Mouse (Mus musculus) MEL (cell line): ENCODE measurements at regions not wholly inside any gene's neighbourhood (a gene's known extent, or its start where the extent isn't known, plus 50 kb on each side); places are given as distances from the start of the nearest gene placed in this dataset.

Experiments
- DNase-seq: peaks from one replicate; pipeline ENCODE4 v3.0.0; 2011; ENCODE audit warnings: low read depth, low spot score
- H3K27ac ChIP-seq: 2 replicates; pipeline ENCODE4 v1.5.1; 2012; ENCODE audit warnings: low read depth, mild to moderate bottlenecking, control low read depth, low read length, moderate library complexity; ENCODE audit not compliant: control insufficient read depth
- H3K27me3 ChIP-seq, 2 experiments: fragments of 150-350 bp in 1 of 2; sonication (generic) in 1 of 2; 2 replicates each; pipeline ENCODE4 v1.6.1; 2012; ENCODE audit warnings: low read length in 2 of 2, mild to moderate bottlenecking in 2 of 2, improper control_type of control experiment in 1 of 2, moderate library complexity in 1 of 2; ENCODE audit not compliant: insufficient read depth in 2 of 2, control insufficient read depth in 1 of 2
- H3K36me3 ChIP-seq, 2 experiments: 2 replicates each; pipeline ENCODE4 v1.6.1; 2012 to 2014; ENCODE audit warnings: low read length in 2 of 2, improper control_type of control experiment in 1 of 2, inconsistent platforms in 1 of 2, mild to moderate bottlenecking in 1 of 2; ENCODE audit not compliant: insufficient read depth in 2 of 2, control insufficient read depth in 1 of 2
- H3K4me1 ChIP-seq, 2 experiments: fragments of 150-350 bp in 1 of 2; sonication (generic) in 1 of 2; 2 replicates each; pipeline ENCODE4 v1.6.1; 2012; ENCODE audit warnings: low read length in 2 of 2, improper control_type of control experiment in 1 of 2, mild to moderate bottlenecking in 1 of 2; ENCODE audit not compliant: insufficient read depth in 2 of 2, control insufficient read depth in 1 of 2
- H3K4me3 ChIP-seq, 2 experiments: fragments of 150-350 bp in 1 of 2; sonication (generic) in 1 of 2; 2 replicates each; pipeline ENCODE4 v1.5.1; 2012; ENCODE audit warnings: low read depth in 2 of 2, low read length in 2 of 2, mild to moderate bottlenecking in 2 of 2, moderate library complexity in 2 of 2, control low read depth in 1 of 2, improper control_type of control experiment in 1 of 2; ENCODE audit not compliant: control insufficient read depth in 1 of 2, insufficient read depth in 1 of 2
- H3K79me2 ChIP-seq: 2 replicates; pipeline ENCODE4 v1.6.1; 2012; ENCODE audit warnings: mild to moderate bottlenecking, low read length, moderate library complexity; ENCODE audit not compliant: control insufficient read depth, poor library complexity, insufficient read depth
- H3K9ac ChIP-seq: 2 replicates; pipeline ENCODE4 v1.6.1; 2012; ENCODE audit warnings: low read depth, mild to moderate bottlenecking, control low read depth, low read length, moderate library complexity; ENCODE audit not compliant: control insufficient read depth, poor library complexity, severe bottlenecking
- H3K9me3 ChIP-seq: fragments of 150-350 bp; sonication (generic); replicated peaks from 2 replicates; pipeline ENCODE4 v1.6.1; 2012; ENCODE audit warnings: mild to moderate bottlenecking, low read length, improper control_type of control experiment, moderate library complexity; ENCODE audit not compliant: insufficient read depth
- CHD1 ChIP-seq: IDR thresholded peaks from 2 replicates; pipeline ENCODE4 v1.6.1; 2012; ENCODE audit warnings: low read depth, mild to moderate bottlenecking, inconsistent platforms, low read length, improper control_type of control experiment
- CHD2 ChIP-seq: IDR thresholded peaks from 2 replicates; pipeline ENCODE4 v1.6.1; 2011; ENCODE audit warnings: low read length, improper control_type of control experiment
- CTCF ChIP-seq, 3 experiments: IDR thresholded peaks in 2 of 3; conservative IDR thresholded peaks in 1 of 3; 2 replicates each; pipeline ENCODE4 v1.5.1; 2011 to 2012; ENCODE audit warnings: low read length in 3 of 3, low read depth in 2 of 3, mild to moderate bottlenecking in 2 of 3, improper control_type of control experiment in 1 of 3, inconsistent platforms in 1 of 3, mixed read lengths in 1 of 3, moderate library complexity in 1 of 3; ENCODE audit not compliant: control insufficient read depth in 1 of 3, insufficient read depth in 1 of 3, poor library complexity in 1 of 3, severe bottlenecking in 1 of 3
- ELF1 ChIP-seq: IDR thresholded peaks from 2 replicates; pipeline ENCODE4 v1.6.1; 2014; ENCODE audit warnings: low read depth, mild to moderate bottlenecking, inconsistent platforms, low read length, improper control_type of control experiment, moderate library complexity
- EP300 ChIP-seq, 2 experiments: IDR thresholded peaks; 2 replicates each; pipeline ENCODE4 v1.6.1; 2011; ENCODE audit warnings: improper control_type of control experiment in 2 of 2, low read length in 2 of 2, low read depth in 1 of 2, mild to moderate bottlenecking in 1 of 2
- ETS1 ChIP-seq: IDR thresholded peaks from 2 replicates; pipeline ENCODE4 v1.6.1; 2012; ENCODE audit warnings: low read depth, mild to moderate bottlenecking, inconsistent platforms, low read length, improper control_type of control experiment, moderate library complexity
- GABPA ChIP-seq: IDR thresholded peaks from 2 replicates; pipeline ENCODE4 v1.6.1; 2012; ENCODE audit warnings: low read depth, mild to moderate bottlenecking, inconsistent platforms, low read length, improper control_type of control experiment, moderate library complexity
- GATA1 ChIP-seq: IDR thresholded peaks from 2 replicates; pipeline ENCODE4 v1.6.1; 2011; ENCODE audit warnings: low read depth, low read length, improper control_type of control experiment
- HCFC1 ChIP-seq: IDR thresholded peaks from 2 replicates; pipeline ENCODE4 v1.6.1; 2012; ENCODE audit warnings: low read depth, mild to moderate bottlenecking, inconsistent platforms, low read length, improper control_type of control experiment, moderate library complexity
- JUND ChIP-seq: IDR thresholded peaks from 2 replicates; pipeline ENCODE4 v1.6.1; 2011; ENCODE audit warnings: low read depth, mild to moderate bottlenecking, improper control_type of control experiment, low read length
- KAT2A ChIP-seq: conservative IDR thresholded peaks from 2 replicates; pipeline ENCODE4 v1.6.1; 2012; ENCODE audit warnings: low read depth, low read length, improper control_type of control experiment, inconsistent platforms
- MAFK ChIP-seq: IDR thresholded peaks from 2 replicates; pipeline ENCODE4 v1.6.1; 2011; ENCODE audit warnings: low read depth, mild to moderate bottlenecking, low read length, improper control_type of control experiment, borderline replicate concordance
- MEF2A ChIP-seq: IDR thresholded peaks from 2 replicates; pipeline ENCODE4 v1.6.1; 2014; ENCODE audit warnings: low read depth, mild to moderate bottlenecking, inconsistent platforms, low read length, improper control_type of control experiment; ENCODE audit not compliant: poor library complexity, insufficient replicate concordance, severe bottlenecking; ENCODE audit errors: extremely low read depth
- MXI1 ChIP-seq: IDR thresholded peaks from 2 replicates; pipeline ENCODE4 v1.6.1; 2011; ENCODE audit warnings: mild to moderate bottlenecking, low read depth, low read length, improper control_type of control experiment
- MYB ChIP-seq: IDR thresholded peaks from 2 replicates; pipeline ENCODE4 v1.6.1; 2011; ENCODE audit warnings: mild to moderate bottlenecking, low read depth, low read length, improper control_type of control experiment
- MYC ChIP-seq: IDR thresholded peaks from 2 replicates; pipeline ENCODE4 v1.6.1; 2011; ENCODE audit warnings: low read depth, mild to moderate bottlenecking, low read length, improper control_type of control experiment, moderate library complexity
- NELFE ChIP-seq: IDR thresholded peaks from 2 replicates; pipeline ENCODE4 v1.6.1; 2011; ENCODE audit warnings: low read depth, low read length, improper control_type of control experiment
- NRF1 ChIP-seq: IDR thresholded peaks from 2 replicates; pipeline ENCODE4 v1.6.1; 2014; ENCODE audit warnings: low read depth, mild to moderate bottlenecking, inconsistent platforms, low read length, improper control_type of control experiment, moderate library complexity; ENCODE audit not compliant: poor library complexity, insufficient read depth, severe bottlenecking
- POLR2A ChIP-seq, 2 experiments: IDR thresholded peaks; 2 replicates each; pipeline ENCODE4 v1.6.1; 2011 to 2012; ENCODE audit warnings: low read length in 2 of 2, mild to moderate bottlenecking in 2 of 2, control low read depth in 1 of 2, improper control_type of control experiment in 1 of 2, low read depth in 1 of 2, moderate library complexity in 1 of 2; ENCODE audit not compliant: control insufficient read depth in 1 of 2, insufficient read depth in 1 of 2, poor library complexity in 1 of 2
- POLR2AphosphoS2 ChIP-seq: IDR thresholded peaks from 2 replicates; pipeline ENCODE4 v1.6.1; 2011; ENCODE audit warnings: low read length, improper control_type of control experiment
- RCOR1 ChIP-seq: IDR thresholded peaks from 2 replicates; pipeline ENCODE4 v1.6.1; 2012; ENCODE audit warnings: low read depth, mild to moderate bottlenecking, inconsistent platforms, low read length, improper control_type of control experiment
- SIN3A ChIP-seq: IDR thresholded peaks from 2 replicates; pipeline ENCODE4 v1.6.1; 2012; ENCODE audit warnings: low read length, improper control_type of control experiment, inconsistent platforms
- SMC3 ChIP-seq: IDR thresholded peaks from 2 replicates; pipeline ENCODE4 v1.6.1; 2011; ENCODE audit warnings: low read depth, low read length, improper control_type of control experiment
- TAL1 ChIP-seq: IDR thresholded peaks from 2 replicates; pipeline ENCODE4 v1.6.1; 2012; ENCODE audit warnings: mild to moderate bottlenecking, inconsistent platforms, low read length, moderate library complexity, mixed read lengths
- TBP ChIP-seq: IDR thresholded peaks from 2 replicates; pipeline ENCODE4 v1.8.0; 2011; ENCODE audit warnings: low read depth, low read length, improper control_type of control experiment
- TCF12 ChIP-seq: IDR thresholded peaks from 2 replicates; pipeline ENCODE4 v1.6.1; 2014; ENCODE audit warnings: low read depth, mild to moderate bottlenecking, inconsistent platforms, low read length, improper control_type of control experiment, moderate library complexity
- UBTF ChIP-seq: IDR thresholded peaks from 2 replicates; pipeline ENCODE4 v1.6.1; 2012; ENCODE audit warnings: low read depth, mild to moderate bottlenecking, inconsistent platforms, low read length, improper control_type of control experiment, moderate library complexity, borderline replicate concordance; ENCODE audit not compliant: insufficient read depth
- ZC3H11A ChIP-seq: IDR thresholded peaks from 2 replicates; pipeline ENCODE4 v1.6.1; 2012; ENCODE audit warnings: low read depth, mild to moderate bottlenecking, inconsistent platforms, low read length, improper control_type of control experiment

GRCm38 (mm10) chr15:25036231-25036630 is 377.3 kb downstream of the Basp1 start:
- Histone ChIP-seq H3K27me3 (no peaks in the 10 kb centered on the region), H3K79me2 (no peaks in the 10 kb centered on the region), H3K4me3 (no peak overlapping the region), H3K27ac (no peak overlapping the region), H3K9ac (no peak overlapping the region), H3K36me3 (no peaks in the 10 kb centered on the region), H3K4me1 (no peaks in the 10 kb centered on the region), H3K9me3 (no peaks in the 10 kb centered on the region)
- no peak for DNase-seq
- no peak for TF ChIP-seq NRF1
- no peak for TF ChIP-seq MYB
- TF ChIP-seq JUND: no peak
- no peak for TF ChIP-seq ELF1
- no peak for TF ChIP-seq HCFC1
- no peak for TF ChIP-seq MXI1
- no peak for TF ChIP-seq KAT2A
- TF ChIP-seq MYC: no peak
- TF ChIP-seq POLR2A (IDR thresholded peaks at IDR 0.05; ENCODE audit: control insufficient read depth in 1 of 2, insufficient read depth in 1 of 2, low read depth in 1 of 2, low read length in 2 of 2, poor library complexity in 1 of 2): no peak
- no peak for TF ChIP-seq CTCF (IDR thresholded peaks at IDR 0.05 in 2 of 3, conservative IDR thresholded peaks at IDR 0.05 in 1 of 3; ENCODE audit: control insufficient read depth in 1 of 3, insufficient read depth in 1 of 3, low read depth in 2 of 3, low read length in 3 of 3, poor library complexity in 1 of 3, severe bottlenecking in 1 of 3)
- TF ChIP-seq TBP: no peak
- TF ChIP-seq POLR2AphosphoS2: no peak
- no peak for TF ChIP-seq CHD1
- TF ChIP-seq CHD2: no peak
- TF ChIP-seq UBTF: no peak
- no peak for TF ChIP-seq ETS1
- TF ChIP-seq GABPA: no peak
- TF ChIP-seq MAFK: no peak
- TF ChIP-seq ZC3H11A: no peak

GRCm38 (mm10) chr15:25027865-25028264 is 385.7 kb downstream of the Basp1 start:
- H3K4me3 ChIP-seq: no peak overlapping the region
- H3K9me3 ChIP-seq: no peaks in the 10 kb centered on the region
- H3K79me2 ChIP-seq: no peaks in the 10 kb centered on the region
- no peak for DNase-seq
- TF ChIP-seq TCF12 (no peak), MEF2A (no peak), MAFK (no peak), CHD1 (no peak), MYB (no peak), POLR2A (IDR thresholded peaks at IDR 0.05; ENCODE audit: control insufficient read depth in 1 of 2, insufficient read depth in 1 of 2, low read depth in 1 of 2, low read length in 2 of 2, poor library complexity in 1 of 2) (no peak), RCOR1 (no peak), KAT2A (no peak), GATA1 (no peak), NELFE (no peak), NRF1 (no peak), POLR2AphosphoS2 (no peak), HCFC1 (no peak), SIN3A (no peak), SMC3 (no peak), TAL1 (no peak), ZC3H11A (no peak), EP300 (IDR thresholded peaks at IDR 0.05; ENCODE audit: low read depth in 1 of 2, low read length in 2 of 2) (no peak), UBTF (no peak)
- H3K27ac ChIP-seq: no peak overlapping the region
- H3K27me3 ChIP-seq: no peaks in the 10 kb centered on the region
- H3K36me3 ChIP-seq: no peaks in the 10 kb centered on the region
- no peak overlapping the region for H3K9ac ChIP-seq
- no peaks in the 10 kb centered on the region for H3K4me1 ChIP-seq
